Mouse (Mus musculus): Measurements from ENCODE around the gene H2afv.
A peak's percentile ranks its signal among the peaks of the same experiment; 100 is the strongest.

The H2afv gene

GRCm38 (mm10) chr11:6444077-6444853, at the start of gene H2afv:
TSS of gene H2afv (minus strand) at chr11:6444443.
- DNase-seq (ENCODE audit: low read depth), result peak; percentile 99

GRCm38 (mm10) chr11:6489691-6490503, 45.7 kb upstream of the H2afv start:
- DNase-seq (ENCODE audit: low read depth), result peak; percentile 79

GRCm38 (mm10) chr11:6489257-6489656, 45.0 kb upstream of the H2afv start:
- DNase-seq (ENCODE audit: low read depth), result no peak

- no peak for DNase-seq (ENCODE audit: low read depth)
Observed at GRCm38 (mm10) chr11:6488041-6488684, 43.9 kb upstream of the H2afv start.

- no peak for DNase-seq (ENCODE audit: low read depth)
Observed at GRCm38 (mm10) chr11:6487496-6487895, 43.3 kb upstream of the H2afv start.

- no peak for DNase-seq (ENCODE audit: low read depth)
Observed at GRCm38 (mm10) chr11:6486916-6487315, 42.7 kb upstream of the H2afv start.

- DNase-seq (ENCODE audit: low read depth), result no peak
Observed at GRCm38 (mm10) chr11:6484244-6484959, 40.2 kb upstream of the H2afv start.

- DNase-seq (ENCODE audit: low read depth), result no peak
Observed at GRCm38 (mm10) chr11:6483103-6483502, 38.9 kb upstream of the H2afv start.

- DNase-seq (ENCODE audit: low read depth), result no peak
Observed at GRCm38 (mm10) chr11:6481669-6482185, 37.5 kb upstream of the H2afv start.

- DNase-seq (ENCODE audit: low read depth), result no peak
Observed at GRCm38 (mm10) chr11:6480681-6481405, 36.6 kb upstream of the H2afv start.

- DNase-seq (ENCODE audit: low read depth), result no peak
Observed at GRCm38 (mm10) chr11:6480191-6480590, 35.9 kb upstream of the H2afv start.

- DNase-seq (ENCODE audit: low read depth), result no peak
Observed at GRCm38 (mm10) chr11:6479231-6479630, 35.0 kb upstream of the H2afv start.

GRCm38 (mm10) chr11:6477350-6477749, 33.1 kb upstream of the H2afv start:
- DNase-seq (ENCODE audit: low read depth), result no peak

- no peak for DNase-seq (ENCODE audit: low read depth)
Observed at GRCm38 (mm10) chr11:6476876-6477275, 32.6 kb upstream of the H2afv start.

- peak; percentile 94 for DNase-seq (ENCODE audit: low read depth)
Observed at GRCm38 (mm10) chr11:6475867-6476484, 31.7 kb upstream of the H2afv start, which contains the start of gene Purb. TSS of gene Purb (minus strand) at chr11:6475917.

- DNase-seq (ENCODE audit: low read depth), result peak; percentile 82
Observed at GRCm38 (mm10) chr11:6474874-6475731, 30.9 kb upstream of the H2afv start.

- DNase-seq (ENCODE audit: low read depth), result peak; percentile 41
Observed at GRCm38 (mm10) chr11:6474381-6474780, 30.1 kb upstream of the H2afv start.

GRCm38 (mm10) chr11:6472076-6472475, 27.8 kb upstream of the H2afv start:
- DNase-seq (ENCODE audit: low read depth), result no peak

- DNase-seq (ENCODE audit: low read depth), result no peak
Observed at GRCm38 (mm10) chr11:6471493-6471892, 27.2 kb upstream of the H2afv start.

- DNase-seq (ENCODE audit: low read depth), result no peak
Observed at GRCm38 (mm10) chr11:6471054-6471453, 26.8 kb upstream of the H2afv start.
